Mouse (Mus musculus): Measurements from ENCODE around the gene Mmp7. TPM values are rescaled to one million over a fixed set of nuclear protein-coding genes. Genes with fewer than 3 reads are reported as not detected.

Gene Mmp7
- polyA plus RNA-seq (2012; rRNA removed), result not detected in 2 replicates

GRCm38 (mm10) chr9:7691790-7692189 is at the start of gene Mmp7:
Gene Mmp7 (plus strand): TSS chr9:7692090.

Other genes with a start within 250 kb of the Mmp7 start
- 0.26 and 0.38 TPM in 2 replicates for gene Mmp3, start 246.3 kb upstream of the Mmp7 start, polyA plus RNA-seq (2012; rRNA removed)
- 0.05 TPM in 1 of 2 replicates, not detected in the other for gene Mmp10, start 189.7 kb upstream of the Mmp7 start, polyA plus RNA-seq (2012; rRNA removed)
- gene Mmp8, start 133.6 kb upstream of the Mmp7 start, polyA plus RNA-seq (2012; rRNA removed), result not detected in 2 replicates
- not detected in 2 replicates for gene Mmp27, start 120.7 kb upstream of the Mmp7 start, polyA plus RNA-seq (2012; rRNA removed)
- gene Mmp20, start 63.9 kb upstream of the Mmp7 start, polyA plus RNA-seq (2012; rRNA removed), result not detected in 2 replicates
- 18.5 and 27.6 TPM in 2 replicates for gene Tmem123, start 72.0 kb downstream of the Mmp7 start, polyA plus RNA-seq (2012; rRNA removed)
- 0.97 and 1.2 TPM in 2 replicates for gene Birc2, start 145.0 kb downstream of the Mmp7 start, polyA plus RNA-seq (2012; rRNA removed)
- 0.82 and 1.6 TPM in 2 replicates for gene Birc3, start 181.1 kb downstream of the Mmp7 start, polyA plus RNA-seq (2012; rRNA removed)

Data from stomach, adult 2 months (tissue).